Mouse (Mus musculus): ENCODE measurements around the gene Prkar2a.

Gene Prkar2a

GRCm38 (mm10) chr9:108692226-108693041, 3.3 kb downstream of the Prkar2a start:
- DNase-seq = peak; percentile 74

- no peak for DNase-seq
Observed at GRCm38 (mm10) chr9:108693946-108694345, 4.8 kb downstream of the Prkar2a start.

GRCm38 (mm10) chr9:108694533-108694932, 5.4 kb downstream of the Prkar2a start:
- DNase-seq = no peak

GRCm38 (mm10) chr9:108702476-108702875, 13.4 kb downstream of the Prkar2a start:
- no peak for DNase-seq

GRCm38 (mm10) chr9:108703373-108704110, 14.4 kb downstream of the Prkar2a start:
- DNase-seq = no peak

- no peak for DNase-seq
Observed at GRCm38 (mm10) chr9:108704591-108704990, 15.5 kb downstream of the Prkar2a start.

GRCm38 (mm10) chr9:108707212-108707611, 18.1 kb downstream of the Prkar2a start:
- DNase-seq = no peak

- no peak for DNase-seq
Observed at GRCm38 (mm10) chr9:108708833-108709232, 19.7 kb downstream of the Prkar2a start.

GRCm38 (mm10) chr9:108710767-108711166, 21.7 kb downstream of the Prkar2a start:
- no peak for DNase-seq

GRCm38 (mm10) chr9:108716199-108716598, 27.1 kb downstream of the Prkar2a start:
- DNase-seq = no peak

GRCm38 (mm10) chr9:108723751-108724150, 34.6 kb downstream of the Prkar2a start:
- DNase-seq = no peak

GRCm38 (mm10) chr9:108726116-108726515, 37.0 kb downstream of the Prkar2a start:
- no peak for DNase-seq

GRCm38 (mm10) chr9:108729050-108729449, 39.9 kb downstream of the Prkar2a start:
- no peak for DNase-seq

GRCm38 (mm10) chr9:108732462-108732861, 43.3 kb downstream of the Prkar2a start:
- no peak for DNase-seq

- DNase-seq = no peak
Observed at GRCm38 (mm10) chr9:108734626-108735025, 45.5 kb downstream of the Prkar2a start.

- no peak for DNase-seq
Observed at GRCm38 (mm10) chr9:108739239-108739638, 50.1 kb downstream of the Prkar2a start.

GRCm38 (mm10) chr9:108740062-108740461, 50.9 kb downstream of the Prkar2a start:
- peak; percentile 16 for DNase-seq

GRCm38 (mm10) chr9:108742048-108742447, 52.9 kb downstream of the Prkar2a start:
- DNase-seq = no peak

GRCm38 (mm10) chr9:108746876-108747499, 57.9 kb downstream of the Prkar2a start:
- no peak for DNase-seq

- no peak for DNase-seq
Observed at GRCm38 (mm10) chr9:108747694-108748093, 58.6 kb downstream of the Prkar2a start.

- DNase-seq = peak; percentile 10
Observed at GRCm38 (mm10) chr9:108748600-108749183, 59.6 kb downstream of the Prkar2a start.

GRCm38 (mm10) chr9:108750616-108751015, 61.5 kb downstream of the Prkar2a start:
- no peak for DNase-seq

Data from retina, postnatal 1 day (tissue).